Mouse (Mus musculus): ENCODE data around the gene Armcx4.
"Not testable (repeated sequence)": the region's sequence is repeated elsewhere in the genome, so short reads cannot be mapped to it uniquely, and the experiment has no call there.

The Armcx4 gene

DNA sequence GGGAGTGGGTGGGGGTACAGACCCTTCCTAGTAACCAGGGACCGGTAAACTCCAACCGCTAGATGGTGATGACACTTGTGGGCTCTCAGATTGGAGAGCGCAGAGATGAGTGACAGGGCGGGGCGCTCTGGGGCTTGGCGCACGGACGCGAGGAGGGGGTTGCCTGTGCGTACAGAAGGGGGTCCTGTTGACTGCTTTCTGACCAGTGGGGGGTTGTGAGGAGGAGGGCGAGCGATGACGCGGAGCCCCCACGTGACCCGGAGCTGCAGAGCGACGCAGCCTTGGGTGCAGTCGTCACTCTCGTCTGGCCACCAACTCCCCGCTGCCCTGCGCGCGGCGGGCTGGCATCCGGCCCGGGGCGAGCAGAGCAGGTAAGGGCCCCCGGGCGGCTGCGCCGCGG lies at the start of gene Armcx4:
Armcx4 (plus strand) TSS at position 253 of the 400 bp plus-strand sequence.
- DNase-seq (ENCODE audit: low read depth in 1 of 2, low spot score in 2 of 2), result no peak

DNA sequence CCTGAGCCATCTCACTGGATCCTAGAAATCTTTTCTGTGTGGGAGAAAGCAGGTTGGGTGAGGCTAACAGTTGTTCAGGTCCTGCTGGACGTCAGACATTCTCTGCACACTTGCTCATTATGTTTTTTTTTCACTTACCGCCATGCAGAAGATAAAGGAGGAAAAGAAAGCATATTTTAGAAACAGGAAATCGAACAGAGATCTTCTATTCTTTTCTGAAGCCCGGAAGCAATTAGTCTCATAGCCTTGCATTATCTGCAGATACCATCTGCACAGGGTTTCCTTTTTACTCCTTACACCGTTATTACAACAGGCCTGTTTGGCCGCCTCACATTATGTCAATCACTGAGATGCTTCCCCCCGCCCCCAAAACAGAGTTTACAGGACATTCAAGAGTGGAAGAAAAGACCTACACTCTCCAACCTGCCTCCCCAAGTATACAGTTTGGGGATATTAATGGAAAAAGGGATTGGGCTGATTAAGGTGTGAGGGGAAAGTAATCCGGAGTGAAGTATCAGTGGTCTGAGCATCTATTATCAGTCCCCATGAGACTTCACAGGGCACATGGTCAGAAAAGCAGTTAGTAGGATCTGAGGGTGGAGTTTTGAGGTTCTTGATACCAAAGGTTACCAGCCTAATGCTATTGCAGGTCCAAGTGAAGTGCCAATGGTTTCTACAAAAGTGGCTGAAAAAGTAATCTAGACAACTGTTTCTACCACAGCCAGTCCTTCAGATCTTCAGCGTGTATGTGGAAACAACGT lies 45.1 kb upstream of the Armcx4 start:
- DNase-seq (ENCODE audit: low read depth in 1 of 2, low spot score in 2 of 2), result no peak

DNA sequence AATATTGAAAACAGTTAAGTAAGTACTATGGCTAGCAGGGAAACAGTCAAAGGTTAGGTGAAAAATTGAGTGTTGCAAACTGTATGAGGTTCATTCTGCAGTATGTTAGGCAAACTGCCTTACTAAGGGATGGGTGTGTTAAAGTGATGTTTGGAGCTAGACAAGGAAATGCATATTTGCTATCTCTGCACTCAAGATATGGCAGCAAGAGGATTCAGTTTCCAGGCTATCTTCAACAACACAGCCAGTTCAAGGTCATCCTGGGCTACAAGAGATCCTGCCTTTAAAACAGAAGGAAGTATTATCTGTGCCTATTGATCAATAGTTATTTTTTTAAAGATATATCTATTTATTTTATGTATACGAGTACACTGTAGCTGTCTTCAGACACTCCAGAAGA lies 40.0 kb upstream of the Armcx4 start:
- no peak for DNase-seq (ENCODE audit: low read depth in 1 of 2, low spot score in 2 of 2)

DNA sequence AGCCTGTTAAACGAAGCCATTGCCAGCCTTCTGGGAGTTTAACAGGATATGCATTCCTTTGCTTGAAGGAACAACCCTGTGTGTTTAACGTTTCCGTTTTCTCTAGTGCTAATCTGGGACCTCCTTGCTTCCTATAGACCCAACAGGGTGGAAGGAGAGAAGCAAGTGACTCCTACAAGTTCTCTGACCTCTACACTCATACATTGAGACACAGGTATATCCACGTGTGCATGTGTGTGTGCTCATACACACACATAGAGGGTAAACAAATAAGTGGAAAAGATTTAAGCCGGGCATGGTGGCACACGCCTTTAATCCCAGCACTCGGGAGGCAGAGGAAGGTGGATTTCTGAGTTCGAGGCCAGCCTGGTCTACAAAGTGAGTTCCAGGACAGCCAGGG lies 38.9 kb upstream of the Armcx4 start:
- DNase-seq (ENCODE audit: low read depth in 1 of 2, low spot score in 2 of 2), result no peak

DNA sequence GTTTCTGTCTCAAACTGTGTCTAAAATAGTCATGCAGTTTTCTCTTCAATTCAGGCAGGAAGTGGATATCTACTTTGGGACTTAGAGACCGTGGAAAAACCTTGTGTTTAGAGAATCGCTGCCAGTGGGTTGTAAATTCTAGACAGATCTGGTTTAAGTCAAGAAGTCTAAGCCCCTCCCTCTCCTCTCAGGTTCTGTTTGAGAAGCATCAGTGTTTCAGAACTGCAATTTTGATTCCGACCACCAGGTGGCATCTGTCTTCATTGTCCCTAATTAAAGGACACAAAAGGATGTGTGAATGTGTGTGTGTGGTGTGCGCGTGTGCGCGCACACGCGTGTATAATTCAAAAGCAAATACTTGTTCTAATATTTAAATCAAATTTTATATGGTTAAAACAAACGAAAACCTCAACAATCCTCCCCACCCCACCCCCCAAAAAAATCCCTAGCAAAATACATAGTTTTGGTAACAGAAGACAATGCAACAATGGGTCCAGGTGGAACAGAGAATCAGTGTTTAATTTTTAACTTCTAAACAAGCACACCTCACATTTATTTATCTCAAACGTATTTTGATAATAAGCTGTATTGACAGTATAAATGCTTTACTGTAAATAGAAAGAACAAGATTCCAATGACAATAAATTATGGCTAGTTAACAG lies 38.2 kb upstream of the Armcx4 start:
- DNase-seq (ENCODE audit: low read depth in 1 of 2, low spot score in 2 of 2), result peak in 1 of 2 experiments; percentile 23

DNA sequence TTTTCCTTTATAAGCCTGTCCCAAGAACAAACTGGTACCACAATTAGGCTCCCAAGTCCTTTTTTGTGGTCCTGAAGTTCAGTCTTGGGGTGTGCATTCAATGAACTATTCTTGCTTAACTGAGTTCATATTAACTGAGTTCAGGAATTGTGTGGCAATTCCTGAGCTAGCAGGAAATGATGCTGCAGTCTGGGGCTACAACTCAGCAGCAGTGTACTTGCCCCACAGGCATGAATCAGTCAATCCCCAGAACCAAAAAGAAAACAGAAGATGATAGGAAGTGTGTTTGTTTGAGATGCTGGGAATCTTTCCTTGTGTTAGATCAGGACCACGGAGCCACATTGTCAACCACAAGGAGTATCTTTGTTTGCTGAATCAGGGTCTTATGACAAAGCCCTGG lies 34.3 kb upstream of the Armcx4 start:
- no peak for DNase-seq (ENCODE audit: low read depth in 1 of 2, low spot score in 2 of 2)

DNA sequence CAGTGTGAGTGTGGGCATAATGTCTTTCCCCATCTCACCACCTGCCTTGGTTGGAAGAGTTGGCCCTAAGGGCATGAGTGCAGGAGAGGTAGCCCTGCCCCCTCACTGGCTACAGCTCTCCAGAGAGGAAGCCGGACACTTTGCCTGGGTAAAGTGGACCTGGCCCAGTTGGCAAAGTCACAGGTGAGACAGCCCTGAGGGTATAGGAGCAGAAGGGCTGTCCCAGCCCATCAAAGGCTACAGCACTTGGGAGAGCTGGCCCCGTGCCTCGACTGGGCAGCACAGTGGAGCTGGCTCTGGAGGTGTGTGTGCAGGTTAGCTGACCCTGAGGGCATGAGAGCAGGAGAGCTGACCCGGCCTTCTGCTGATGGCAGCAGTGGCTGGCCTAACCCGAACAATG lies 24.7 kb upstream of the Armcx4 start:
- DNase-seq (ENCODE audit: low read depth in 1 of 2, low spot score in 2 of 2), result no peak

DNA sequence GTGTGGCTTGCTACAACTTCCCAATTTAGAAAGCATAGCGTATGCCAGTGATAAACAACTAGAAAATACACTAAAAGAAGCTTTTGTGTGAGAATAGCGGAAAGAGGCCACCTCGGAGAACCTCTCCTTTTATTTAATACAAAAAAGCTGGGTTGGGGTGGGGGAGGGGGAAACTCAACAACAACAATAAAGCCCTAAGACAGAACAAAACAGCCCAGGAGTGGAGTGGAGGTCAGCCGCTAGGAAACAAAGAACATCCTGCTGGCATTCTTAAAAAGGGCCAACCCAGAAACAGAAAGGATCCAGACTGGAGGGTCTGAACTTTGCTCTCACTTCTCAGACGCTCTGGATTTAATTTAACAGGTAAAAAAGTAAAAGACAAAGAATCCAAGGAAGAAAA lies 11.3 kb upstream of the Armcx4 start:
- no peak for DNase-seq (ENCODE audit: low read depth in 1 of 2, low spot score in 2 of 2)

DNA sequence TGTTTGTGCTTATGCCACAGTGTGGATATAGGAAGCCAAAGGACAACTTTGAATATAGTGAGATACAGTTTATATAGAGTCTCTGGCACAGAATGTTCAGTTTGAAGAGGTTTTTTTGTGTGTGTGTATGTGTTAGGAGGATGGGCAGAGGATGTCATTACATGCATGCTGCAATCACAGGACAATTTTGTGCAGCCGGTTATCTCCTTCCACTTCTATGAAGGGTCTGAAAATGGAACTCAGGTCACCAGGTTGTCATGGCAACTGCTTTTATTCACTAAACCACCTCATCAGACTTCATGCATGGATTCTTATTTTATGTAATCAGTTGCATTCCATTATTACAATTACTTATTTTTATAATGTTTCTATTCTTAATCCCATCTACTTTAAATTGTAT lies 10.4 kb upstream of the Armcx4 start:
- no peak for DNase-seq (ENCODE audit: low read depth in 1 of 2, low spot score in 2 of 2)

DNA sequence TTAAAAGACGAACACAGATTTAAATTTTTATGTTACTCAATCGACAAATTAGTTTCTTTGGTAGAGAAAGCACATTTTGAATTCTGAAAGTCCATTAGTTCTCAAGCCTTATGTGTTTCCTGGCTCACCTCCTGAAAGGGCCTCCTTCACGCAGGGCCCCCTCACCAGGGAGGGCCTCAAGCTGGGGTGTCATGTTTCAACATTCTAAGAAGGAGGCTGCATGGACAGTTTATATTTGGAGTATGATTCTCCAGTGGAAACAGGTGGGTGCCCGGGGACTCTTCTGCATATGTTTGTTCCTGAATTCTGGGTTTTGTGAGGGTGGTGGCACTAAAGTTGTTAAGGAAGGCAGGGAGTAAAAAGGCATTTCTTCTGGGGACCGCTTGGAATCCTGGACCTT lies 1.4 kb upstream of the Armcx4 start:
- no peak for DNase-seq (ENCODE audit: low read depth in 1 of 2, low spot score in 2 of 2)

DNA sequence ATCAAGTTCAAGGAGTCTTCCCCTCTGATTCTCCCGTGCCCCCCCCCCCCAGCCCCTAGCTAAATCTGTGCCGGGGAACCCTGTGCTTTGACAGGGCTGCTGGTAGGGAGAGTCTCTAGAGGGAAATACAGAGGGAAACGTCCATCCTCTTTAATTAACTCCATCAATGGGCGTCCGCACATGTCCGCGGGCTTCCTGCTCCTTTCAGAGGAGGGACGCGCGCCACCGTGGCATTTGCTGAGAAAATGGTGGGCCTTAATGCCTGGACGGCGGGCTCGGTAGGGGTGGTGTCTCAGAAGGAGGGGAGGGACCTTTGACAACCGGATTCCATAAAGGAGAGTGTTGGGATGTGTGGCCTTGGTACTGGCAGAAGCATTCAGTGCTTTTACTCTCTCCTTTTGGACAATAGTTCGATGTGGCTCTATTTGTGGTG lies 436 bp downstream of the Armcx4 start:
- no peak for DNase-seq (ENCODE audit: low read depth in 1 of 2, low spot score in 2 of 2)

DNA sequence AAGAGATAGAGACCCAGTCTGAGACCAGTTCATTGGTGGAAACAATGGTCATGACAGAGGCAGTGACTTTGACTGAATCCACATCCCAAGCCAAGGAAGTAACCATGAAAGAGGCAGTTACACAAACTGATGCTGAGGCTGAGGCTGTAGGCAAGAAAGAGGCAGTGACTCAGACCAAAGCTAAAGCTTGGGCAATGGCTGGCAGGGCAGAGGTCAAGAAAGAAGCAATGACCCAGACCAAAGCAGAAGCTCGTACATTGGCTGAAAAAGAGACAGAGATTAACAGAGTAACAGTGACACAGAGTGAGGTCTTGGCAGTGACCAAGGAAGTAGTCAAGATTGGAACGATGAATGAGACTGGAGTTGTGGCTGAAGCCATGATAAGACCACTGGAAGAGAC lies 3.4 kb downstream of the Armcx4 start:
- DNase-seq (ENCODE audit: low read depth in 1 of 2, low spot score in 2 of 2), result no peak

DNA sequence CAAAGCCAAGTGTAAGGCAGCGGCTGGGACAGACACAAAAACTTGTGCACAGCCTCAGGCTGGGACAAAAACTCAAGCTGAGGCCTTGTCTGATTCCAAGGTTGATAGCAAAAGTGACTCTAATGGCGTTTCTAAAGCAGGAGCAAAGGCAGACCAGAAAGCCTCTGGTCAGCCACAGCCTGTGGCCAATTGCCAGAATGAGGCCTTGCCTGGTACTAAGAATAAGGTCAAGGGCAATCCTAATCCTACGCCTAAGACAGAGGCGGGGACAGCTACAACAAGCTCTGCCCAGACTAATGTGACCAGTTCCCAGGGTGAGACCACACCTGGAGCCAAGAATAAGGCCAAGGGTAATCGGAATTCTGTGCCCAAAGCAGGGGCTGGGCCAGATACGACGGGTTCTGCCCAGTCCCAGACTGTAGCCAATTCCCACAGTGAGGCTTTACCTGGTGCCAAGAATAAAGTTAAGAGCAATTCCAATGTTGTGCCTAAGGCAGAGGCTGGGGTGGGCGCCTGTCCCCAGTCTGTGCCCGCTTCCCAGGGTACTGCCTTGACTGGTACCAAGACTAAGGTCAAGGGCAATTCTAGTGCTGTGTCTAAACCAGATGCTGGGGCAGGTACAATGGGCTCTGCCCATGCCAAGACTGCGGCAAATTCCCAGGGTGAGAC lies 4.7 kb downstream of the Armcx4 start:
- no peak for DNase-seq (ENCODE audit: low read depth in 1 of 2, low spot score in 2 of 2)

DNA sequence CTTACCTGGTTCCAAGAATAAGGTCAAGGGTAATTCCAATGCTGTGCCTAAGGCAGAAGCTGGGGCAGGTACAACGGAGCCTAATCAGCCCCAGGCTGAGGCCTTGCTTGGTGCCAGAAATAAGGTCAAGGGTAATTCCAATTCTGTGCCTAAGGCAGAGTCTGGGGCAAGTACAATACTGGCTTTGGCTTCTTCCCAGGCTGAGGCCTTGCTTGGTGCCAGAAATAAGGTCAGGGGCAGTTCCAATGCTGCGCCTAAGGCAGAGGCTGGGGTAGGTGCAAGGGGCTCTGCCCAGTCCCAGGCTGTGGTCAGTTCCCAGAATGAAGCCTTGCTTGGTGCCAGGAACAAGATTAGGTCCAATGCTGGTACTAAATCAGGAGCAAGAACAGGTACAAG lies 5.2 kb downstream of the Armcx4 start:
- no peak for DNase-seq (ENCODE audit: low read depth in 1 of 2, low spot score in 2 of 2)

DNA sequence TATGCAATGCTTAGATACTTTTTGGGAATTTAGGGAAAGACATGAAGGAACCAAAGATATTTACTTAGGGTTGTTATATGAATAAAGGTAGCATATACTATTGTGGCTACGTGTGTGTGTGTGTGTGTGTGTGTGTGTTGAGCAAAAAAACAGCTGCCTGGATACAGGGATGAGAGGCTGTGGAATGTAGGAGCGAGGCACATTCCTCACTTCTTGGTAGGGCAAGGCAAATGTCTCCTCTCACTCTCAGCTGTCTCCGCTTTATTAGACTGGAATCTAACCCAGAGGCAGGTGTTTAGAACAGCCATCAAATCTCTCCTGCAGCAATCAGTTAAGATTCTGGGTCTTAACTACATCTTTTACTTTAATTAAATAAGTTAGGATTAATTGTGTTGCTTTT lies 30.5 kb downstream of the Armcx4 start:
- DNase-seq (ENCODE audit: low read depth in 1 of 2, low spot score in 2 of 2), result no peak

DNA sequence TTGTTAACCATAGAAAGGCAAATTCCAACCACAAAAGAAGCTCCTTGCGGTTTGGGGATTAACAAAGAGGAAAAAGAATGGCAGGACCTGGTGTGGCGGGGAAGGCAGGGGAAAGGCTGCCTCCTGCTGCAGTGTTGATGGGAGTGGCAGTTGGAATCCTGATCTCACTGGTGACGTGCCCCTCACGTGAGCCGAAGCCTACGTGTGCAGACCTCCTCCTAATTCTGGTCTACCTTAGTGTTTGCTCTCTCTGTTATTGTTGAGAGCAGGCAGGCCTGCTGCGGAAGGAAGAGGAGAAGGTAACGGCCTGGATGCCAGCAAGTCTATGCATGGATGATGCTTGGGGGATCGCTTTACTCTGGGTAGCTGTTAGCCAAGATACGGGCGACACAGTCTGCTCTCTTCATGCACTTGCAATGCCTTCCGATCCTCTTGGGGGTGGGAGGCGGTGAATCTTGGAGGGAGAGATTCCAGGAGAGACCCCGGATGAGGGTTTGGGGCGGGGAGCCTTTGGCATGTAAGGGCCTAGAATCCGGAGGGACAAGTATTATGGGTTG lies 31.5 kb downstream of the Armcx4 start, which contains the start of gene Armcx1:
Armcx1 (plus strand) TSS at position 212 of the 557 bp plus-strand sequence.
- DNase-seq (ENCODE audit: low read depth in 1 of 2, low spot score in 2 of 2), result no peak

DNA sequence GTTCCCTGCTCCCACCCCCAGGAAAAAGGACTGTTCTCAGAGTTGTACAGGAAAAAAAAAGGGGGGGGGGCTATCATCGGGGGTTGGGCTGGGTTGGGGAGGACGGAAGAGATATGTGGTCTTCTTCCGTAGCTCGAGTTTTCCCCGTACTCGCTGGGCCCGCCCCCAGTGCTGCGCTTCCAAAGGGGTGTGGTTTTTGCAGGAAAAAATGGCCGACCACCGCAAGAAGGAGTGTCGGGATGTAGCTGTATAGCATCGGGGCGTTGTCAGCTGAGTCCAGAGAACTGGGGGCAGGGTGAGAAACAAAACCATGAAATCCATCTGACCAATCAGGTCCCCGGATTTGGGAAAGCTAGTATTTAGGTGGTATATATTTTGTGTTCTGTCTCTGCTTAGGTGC lies 32.2 kb downstream of the Armcx4 start:
- DNase-seq (ENCODE audit: low read depth in 1 of 2, low spot score in 2 of 2), result no peak

DNA sequence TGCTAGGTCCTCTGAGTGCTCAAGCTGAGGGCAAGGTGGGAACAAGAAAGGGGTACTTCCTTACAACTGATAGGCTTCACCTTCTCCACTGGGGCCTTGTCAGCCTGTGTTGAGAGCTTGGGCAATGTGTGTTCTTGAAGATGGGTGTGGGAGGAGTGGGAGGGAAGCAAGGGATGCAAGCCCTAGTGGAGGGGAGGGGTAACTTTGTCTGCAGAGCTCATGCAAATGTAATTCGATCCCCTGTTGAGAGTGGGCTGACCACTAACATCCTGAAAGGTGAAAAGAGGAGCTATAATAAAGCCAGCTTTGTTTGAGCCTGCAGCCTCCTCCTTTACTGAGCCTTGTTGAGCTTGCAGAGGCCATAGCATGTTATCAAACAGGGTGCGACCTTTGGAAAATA lies 37.4 kb downstream of the Armcx4 start:
- DNase-seq (ENCODE audit: low read depth in 1 of 2, low spot score in 2 of 2), result not testable (repeated sequence)

DNA sequence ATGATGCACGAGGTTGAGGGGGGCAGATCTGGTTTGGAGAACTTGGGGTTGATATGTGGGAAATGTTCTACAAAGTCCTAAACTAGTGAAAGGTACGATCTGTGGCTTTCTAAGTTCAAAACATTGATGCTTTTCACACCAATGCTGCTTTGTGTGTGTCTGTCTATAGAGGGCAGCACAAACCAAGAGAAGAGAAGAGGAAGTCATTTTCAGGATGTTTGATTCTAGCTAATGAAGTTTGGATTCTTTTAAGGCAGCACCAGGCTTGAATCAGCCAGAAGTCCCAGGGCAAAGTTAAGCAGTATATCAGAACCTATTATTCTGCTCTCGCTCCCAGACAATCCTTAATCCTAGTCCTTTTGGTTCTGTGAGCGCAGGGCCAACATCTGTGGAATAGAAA lies 43.5 kb downstream of the Armcx4 start:
- DNase-seq (ENCODE audit: low read depth in 1 of 2, low spot score in 2 of 2), result no peak

DNA sequence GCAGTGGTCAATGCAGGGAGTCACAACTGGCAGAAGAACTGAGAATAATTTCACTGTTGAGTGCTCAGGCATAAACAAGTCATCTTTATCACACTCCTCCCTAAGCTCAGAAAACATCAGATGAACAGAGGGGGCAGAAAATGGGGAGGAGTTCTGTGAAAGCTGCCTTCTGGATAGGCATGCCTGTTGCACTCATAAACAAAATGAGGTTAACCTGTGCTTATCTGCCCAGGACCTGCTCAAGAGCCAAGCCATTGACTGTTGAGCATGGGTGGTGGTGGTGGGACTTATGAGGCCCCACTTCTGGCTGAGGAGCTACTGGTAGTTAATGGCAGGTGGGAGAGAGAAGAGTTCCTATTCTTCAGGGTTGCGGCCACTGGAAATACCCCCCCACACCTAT lies 51.5 kb downstream of the Armcx4 start:
- no peak for DNase-seq (ENCODE audit: low read depth in 1 of 2, low spot score in 2 of 2)

DNA sequence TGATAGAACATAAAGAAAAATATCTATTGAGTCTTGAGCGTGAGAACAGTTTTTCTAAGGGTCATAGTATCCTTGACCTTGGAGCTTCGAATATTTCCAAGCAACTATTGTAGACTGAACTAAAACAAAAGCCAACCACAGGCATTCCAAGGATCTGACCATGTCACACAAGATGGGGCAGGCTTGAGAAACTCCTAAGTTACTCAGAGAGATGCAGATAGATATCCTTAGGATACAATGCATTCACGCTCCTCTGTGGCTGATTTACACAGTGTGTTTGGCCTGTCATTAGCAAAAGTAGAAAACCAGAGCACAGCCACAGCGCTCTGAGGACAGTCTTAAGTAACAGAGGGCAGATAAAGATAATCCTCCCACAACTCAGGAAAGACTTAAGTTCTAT lies 52.8 kb downstream of the Armcx4 start:
- DNase-seq (ENCODE audit: low read depth in 1 of 2, low spot score in 2 of 2), result no peak

DNA sequence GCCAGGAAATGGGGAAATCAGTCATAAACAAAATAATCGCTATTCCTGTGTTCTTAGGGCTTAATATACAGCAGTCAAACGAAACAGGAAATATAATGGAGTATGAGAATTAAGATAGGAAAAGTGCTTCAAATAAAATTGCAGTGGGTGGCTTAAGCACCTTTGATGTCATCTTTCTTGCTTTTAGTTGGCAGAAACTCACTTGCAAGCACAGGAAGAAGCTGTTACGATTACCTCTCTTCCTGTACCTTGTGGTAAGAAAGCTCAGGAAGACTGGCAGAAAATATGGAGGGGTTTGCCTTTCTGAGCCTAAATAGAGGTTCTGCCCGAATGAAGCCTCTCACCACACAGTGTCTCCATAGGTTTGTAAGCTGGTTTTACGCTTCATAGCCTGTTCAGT lies 55.5 kb downstream of the Armcx4 start:
- DNase-seq (ENCODE audit: low read depth in 1 of 2, low spot score in 2 of 2), result no peak
